Mouse (Mus musculus) testis, adult 2 months (tissue): ENCODE measurements around the gene Slc1a2. TPM values are rescaled to one million over a fixed set of nuclear protein-coding genes. Genes with fewer than 3 reads are reported as not detected.

Source experiments
- H3K27ac ChIP-seq: fragments of 200-500 bp; 2 replicates; pipeline ENCODE4 v1.5.1; 2012; ENCODE audit warnings: low read depth, low read length; ENCODE audit not compliant: control insufficient read depth, insufficient read depth
- H3K27me3 ChIP-seq: fragments of 200-500 bp; 2 replicates; pipeline ENCODE4 v1.6.1; 2012; ENCODE audit warnings: mild to moderate bottlenecking, low read length, moderate library complexity; ENCODE audit not compliant: control insufficient read depth, insufficient read depth
- H3K36me3 ChIP-seq: fragments of 200-500 bp; 2 replicates; pipeline ENCODE4 v1.6.1; 2012; ENCODE audit warnings: mild to moderate bottlenecking, low read length; ENCODE audit not compliant: control insufficient read depth, insufficient read depth
- H3K4me1 ChIP-seq: fragments of 200-500 bp; 2 replicates; pipeline ENCODE4 v1.6.1; 2012; ENCODE audit warnings: low read length; ENCODE audit not compliant: control insufficient read depth, insufficient read depth
- H3K4me3 ChIP-seq: fragments of 200-500 bp; 2 replicates; pipeline ENCODE4 v1.5.1; 2012; ENCODE audit warnings: low read depth, mild to moderate bottlenecking, low read length, moderate library complexity, mixed read lengths; ENCODE audit not compliant: control insufficient read depth
- CTCF ChIP-seq: fragments of 200-500 bp; IDR thresholded peaks from 2 replicates; pipeline ENCODE4 v1.5.1; 2012; ENCODE audit warnings: low read depth, mild to moderate bottlenecking, inconsistent platforms, low read length, moderate library complexity; ENCODE audit not compliant: control insufficient read depth, insufficient read depth, insufficient replicate concordance
- POLR2A ChIP-seq: fragments of 200-500 bp; IDR thresholded peaks from 2 replicates; pipeline ENCODE4 v1.6.1; 2012; ENCODE audit warnings: low read depth, mild to moderate bottlenecking, inconsistent platforms, low read length, moderate library complexity; ENCODE audit not compliant: control insufficient read depth
- polyA plus RNA-seq: library from polyadenylated mRNA; depleted of rRNA; stranded (reverse); fragments of >200 nt; gene quantifications from 2 replicates; pipeline ENCODE4 v1.2.3, GENCODE M21; 2012

The Slc1a2 gene
- polyA plus RNA-seq, 1 experiment: 22.5 TPM

- no peak for TF ChIP-seq POLR2A
- TF ChIP-seq CTCF: no peak
- Histone ChIP-seq H3K27ac (no peak overlapping the region), H3K27me3 (no peaks in the 10 kb centered on the region), H3K4me1 (no peaks in the 10 kb centered on the region), H3K36me3 (no peaks in the 10 kb centered on the region), H3K4me3 (no peak overlapping the region)
Measured at GRCm38 (mm10) chr2:102699921-102700320, 41.5 kb downstream of the Slc1a2 start.

GRCm38 (mm10) chr2:102700695-102701094 is 42.2 kb downstream of the Slc1a2 start:
- TF ChIP-seq CTCF (no peak), POLR2A (no peak)
- Histone ChIP-seq H3K4me3 (no peak overlapping the region), H3K36me3 (no peaks in the 10 kb centered on the region), H3K4me1 (no peaks in the 10 kb centered on the region), H3K27me3 (no peaks in the 10 kb centered on the region), H3K27ac (no peak overlapping the region)

GRCm38 (mm10) chr2:102701382-102701781 is 42.9 kb downstream of the Slc1a2 start:
- Histone ChIP-seq H3K27ac (no peak overlapping the region), H3K4me1 (no peaks in the 10 kb centered on the region), H3K4me3 (no peak overlapping the region), H3K36me3 (no peaks in the 10 kb centered on the region), H3K27me3 (no peaks in the 10 kb centered on the region)
- TF ChIP-seq CTCF: no peak
- no peak for TF ChIP-seq POLR2A

GRCm38 (mm10) chr2:102703556-102703955 is 45.1 kb downstream of the Slc1a2 start:
- TF ChIP-seq CTCF: no peak
- TF ChIP-seq POLR2A: no peak
- Histone ChIP-seq H3K27ac (no peak overlapping the region), H3K36me3 (no peaks in the 10 kb centered on the region), H3K4me3 (no peak overlapping the region), H3K27me3 (no peaks in the 10 kb centered on the region), H3K4me1 (no peaks in the 10 kb centered on the region)

- no peaks in the 10 kb centered on the region for H3K27me3 ChIP-seq
- TF ChIP-seq POLR2A (no peak), CTCF (no peak)
- no peaks in the 10 kb centered on the region for H3K36me3 ChIP-seq
- H3K27ac ChIP-seq: no peak overlapping the region
- no peaks in the 10 kb centered on the region for H3K4me1 ChIP-seq
- no peak overlapping the region for H3K4me3 ChIP-seq
Measured at GRCm38 (mm10) chr2:102704781-102705180, 46.3 kb downstream of the Slc1a2 start.

- Histone ChIP-seq H3K4me3 (no peak overlapping the region), H3K36me3 (no peaks in the 10 kb centered on the region), H3K27ac (no peak overlapping the region), H3K27me3 (no peaks in the 10 kb centered on the region), H3K4me1 (no peaks in the 10 kb centered on the region)
- no peak for TF ChIP-seq POLR2A
Measured at GRCm38 (mm10) chr2:102711511-102711910, 53.1 kb downstream of the Slc1a2 start.

GRCm38 (mm10) chr2:102712049-102712448 is 53.6 kb downstream of the Slc1a2 start:
- no peaks in the 10 kb centered on the region for H3K36me3 ChIP-seq
- no peaks in the 10 kb centered on the region for H3K4me1 ChIP-seq
- TF ChIP-seq CTCF (no peak), POLR2A (no peak)
- H3K27me3 ChIP-seq: no peaks in the 10 kb centered on the region
- no peak overlapping the region for H3K4me3 ChIP-seq
- H3K27ac ChIP-seq: no peak overlapping the region

- Histone ChIP-seq H3K27ac (no peak overlapping the region), H3K4me3 (no peak overlapping the region), H3K27me3 (no peaks in the 10 kb centered on the region), H3K36me3 (no peaks in the 10 kb centered on the region), H3K4me1 (no peaks in the 10 kb centered on the region)
- TF ChIP-seq POLR2A (no peak), CTCF (no peak)
Measured at GRCm38 (mm10) chr2:102712678-102713628, 54.5 kb downstream of the Slc1a2 start.
